Mouse (Mus musculus): ENCODE data around the gene Tcf23. TPM values are rescaled to one million over a fixed set of nuclear protein-coding genes. Genes with fewer than 3 reads are reported as not detected.
"Not testable (repeated sequence)": the region's sequence is repeated elsewhere in the genome, so short reads cannot be mapped to it uniquely, and the experiment has no call there.

The Tcf23 gene
- polyA plus RNA-seq, 1 experiment from 2014 or later, result 2.3 TPM

- no peak overlapping the region for H3K4me3 ChIP-seq (replicated peaks; ENCODE audit: low read depth, low read length)
- no peak overlapping the region for H3K27ac ChIP-seq
- ATAC-seq (replicated peaks; ENCODE audit: low FRiP score, low read depth) (no peak), DNase-seq (ENCODE audit: low spot score) (peak; percentile 43)
- H3K27me3 ChIP-seq (ENCODE audit: insufficient read depth, low read length), result no peaks in the 10 kb centered on the region
- WGBS, result 55% methylated on average over 7 of the region's 7 CpGs
- H3K36me3 ChIP-seq (ENCODE audit: insufficient read depth, low read length), result no peaks in the 10 kb centered on the region
- H3K9ac ChIP-seq (ENCODE audit: low read depth, low read length), result no peak overlapping the region
- H3K4me1 ChIP-seq (replicated peaks; ENCODE audit: insufficient read depth, low read length), result no peaks in the 10 kb centered on the region
- TF ChIP-seq CTCF (IDR thresholded peaks at IDR 0.05; ENCODE audit: low read depth), result no peak
- no peak overlapping the region for H3K4me2 ChIP-seq (ENCODE audit: low read length)
- no peaks in the 10 kb centered on the region for H3K9me3 ChIP-seq (replicated peaks; ENCODE audit: low read length)
Measured at GRCm38 (mm10) chr5:31000122-31000521, 31.7 kb downstream of the Tcf23 start.

GRCm38 (mm10) chr5:31000993-31001392 is 32.5 kb downstream of the Tcf23 start:
- H3K36me3 ChIP-seq (ENCODE audit: insufficient read depth, low read length), result no peaks in the 10 kb centered on the region
- H3K4me3 ChIP-seq (replicated peaks; ENCODE audit: low read depth, low read length), result no peak overlapping the region
- H3K9ac ChIP-seq (ENCODE audit: low read depth, low read length), result no peak overlapping the region
- no peak overlapping the region for H3K4me2 ChIP-seq (ENCODE audit: low read length)
- TF ChIP-seq CTCF (IDR thresholded peaks at IDR 0.05; ENCODE audit: low read depth), result no peak
- H3K27me3 ChIP-seq (ENCODE audit: insufficient read depth, low read length), result no peaks in the 10 kb centered on the region
- 83% methylated on average over 2 of the region's 2 CpGs for WGBS
- H3K9me3 ChIP-seq (replicated peaks; ENCODE audit: low read length), result no peaks in the 10 kb centered on the region
- H3K27ac ChIP-seq, result no peak overlapping the region
- DNase-seq (ENCODE audit: low spot score) (no peak), ATAC-seq (replicated peaks; ENCODE audit: low FRiP score, low read depth) (no peak)
- H3K4me1 ChIP-seq (replicated peaks; ENCODE audit: insufficient read depth, low read length), result no peaks in the 10 kb centered on the region

GRCm38 (mm10) chr5:31001560-31001959 is 33.1 kb downstream of the Tcf23 start:
- H3K27ac ChIP-seq, result no peak overlapping the region
- H3K9me3 ChIP-seq (replicated peaks; ENCODE audit: low read length), result no peaks in the 10 kb centered on the region
- no peak overlapping the region for H3K9ac ChIP-seq (ENCODE audit: low read depth, low read length)
- no peak for DNase-seq (ENCODE audit: low spot score)
- no peaks in the 10 kb centered on the region for H3K36me3 ChIP-seq (ENCODE audit: insufficient read depth, low read length)
- ATAC-seq (replicated peaks; ENCODE audit: low FRiP score, low read depth), result no peak
- WGBS, result 80% methylated on average over 4 of the region's 4 CpGs
- no peak overlapping the region for H3K4me3 ChIP-seq (replicated peaks; ENCODE audit: low read depth, low read length)
- 0 out of 2 replicates have a peak, but pooled peaks have one; percentile 9 for TF ChIP-seq CTCF (IDR thresholded peaks at IDR 0.05; ENCODE audit: low read depth)
- H3K27me3 ChIP-seq (ENCODE audit: insufficient read depth, low read length), result no peaks in the 10 kb centered on the region
- no peak overlapping the region for H3K4me2 ChIP-seq (ENCODE audit: low read length)
- H3K4me1 ChIP-seq (replicated peaks; ENCODE audit: insufficient read depth, low read length), result no peaks in the 10 kb centered on the region

GRCm38 (mm10) chr5:31004184-31004583 is 35.7 kb downstream of the Tcf23 start:
- Histone ChIP-seq H3K9ac (ENCODE audit: low read depth, low read length) (no peak overlapping the region), H3K9me3 (replicated peaks; ENCODE audit: low read length) (no peaks in the 10 kb centered on the region)
- no peak; the same call in 1 of the 2 replicates for ATAC-seq (replicated peaks; ENCODE audit: low FRiP score, low read depth)

GRCm38 (mm10) chr5:31012737-31013136 is 44.3 kb downstream of the Tcf23 start:
- H3K36me3 ChIP-seq (ENCODE audit: insufficient read depth, low read length), result no peaks in the 10 kb centered on the region
- DNase-seq (ENCODE audit: low spot score) (no peak), ATAC-seq (replicated peaks; ENCODE audit: low FRiP score, low read depth) (no peak)
- 60% methylated on average over 3 of the region's 3 CpGs for WGBS
- H3K9me3 ChIP-seq (replicated peaks; ENCODE audit: low read length), result no peaks in the 10 kb centered on the region
- H3K4me1 ChIP-seq (replicated peaks; ENCODE audit: insufficient read depth, low read length), result no peaks in the 10 kb centered on the region
- no peaks in the 10 kb centered on the region for H3K27me3 ChIP-seq (ENCODE audit: insufficient read depth, low read length)
- no peak overlapping the region for H3K4me2 ChIP-seq (ENCODE audit: low read length)
- no peak overlapping the region for H3K4me3 ChIP-seq (replicated peaks; ENCODE audit: low read depth, low read length)
- H3K27ac ChIP-seq, result no peak overlapping the region
- no peak for TF ChIP-seq CTCF (IDR thresholded peaks at IDR 0.05; ENCODE audit: low read depth)
- no peak overlapping the region for H3K9ac ChIP-seq (ENCODE audit: low read depth, low read length)

More at GRCm38 (mm10) chr5:31004184-31004583, 35.7 kb downstream of the Tcf23 start:
- H3K4me3 ChIP-seq (replicated peaks; ENCODE audit: low read depth, low read length), result no peak overlapping the region
- no peak overlapping the region for H3K4me2 ChIP-seq (ENCODE audit: low read length)
- DNase-seq (ENCODE audit: low spot score), result peak; percentile 94
- TF ChIP-seq CTCF (IDR thresholded peaks at IDR 0.05; ENCODE audit: low read depth), result peak; percentile 93
- 6% methylated on average over 5 of the region's 5 CpGs for WGBS
- no peaks in the 10 kb centered on the region for H3K36me3 ChIP-seq (ENCODE audit: insufficient read depth, low read length)
- H3K4me1 ChIP-seq (replicated peaks; ENCODE audit: insufficient read depth, low read length), result no peaks in the 10 kb centered on the region
- no peak overlapping the region for H3K27ac ChIP-seq
- no peaks in the 10 kb centered on the region for H3K27me3 ChIP-seq (ENCODE audit: insufficient read depth, low read length)

GRCm38 (mm10) chr5:31015913-31016312 is 47.5 kb downstream of the Tcf23 start:
- no peaks in the 10 kb centered on the region for H3K9me3 ChIP-seq (replicated peaks; ENCODE audit: low read length)
- no peak for DNase-seq (ENCODE audit: low spot score)
- TF ChIP-seq CTCF (IDR thresholded peaks at IDR 0.05; ENCODE audit: low read depth), result no peak

GRCm38 (mm10) chr5:31021790-31022189 is 53.3 kb downstream of the Tcf23 start:
- 91% methylated on average over 4 of the region's 5 CpGs for WGBS

More at GRCm38 (mm10) chr5:31015913-31016312, 47.5 kb downstream of the Tcf23 start:
- Histone ChIP-seq H3K9ac (ENCODE audit: low read depth, low read length) (no peak overlapping the region), H3K27me3 (ENCODE audit: insufficient read depth, low read length) (no peaks in the 10 kb centered on the region), H3K4me3 (replicated peaks; ENCODE audit: low read depth, low read length) (no peak overlapping the region), H3K36me3 (ENCODE audit: insufficient read depth, low read length) (no peaks in the 10 kb centered on the region), H3K4me1 (replicated peaks; ENCODE audit: insufficient read depth, low read length) (no peaks in the 10 kb centered on the region), H3K27ac (no peak overlapping the region), H3K4me2 (ENCODE audit: low read length) (no peak overlapping the region)
- no peak for ATAC-seq (replicated peaks; ENCODE audit: low FRiP score, low read depth)
- 56% methylated on average over 2 of the region's 2 CpGs for WGBS

More at GRCm38 (mm10) chr5:31021790-31022189, 53.3 kb downstream of the Tcf23 start:
- H3K4me1 ChIP-seq (replicated peaks; ENCODE audit: insufficient read depth, low read length); H3K27me3 ChIP-seq (ENCODE audit: insufficient read depth, low read length); H3K9me3 ChIP-seq (replicated peaks; ENCODE audit: low read length); H3K4me3 ChIP-seq (replicated peaks; ENCODE audit: low read depth, low read length); H3K36me3 ChIP-seq (ENCODE audit: insufficient read depth, low read length); ATAC-seq (replicated peaks; ENCODE audit: low FRiP score, low read depth); H3K27ac ChIP-seq; H3K4me2 ChIP-seq (ENCODE audit: low read length); DNase-seq (ENCODE audit: low spot score); H3K9ac ChIP-seq (ENCODE audit: low read depth, low read length): not testable (repeated sequence)
